Mouse (Mus musculus) lung, postnatal 0 days (tissue): Measurements from ENCODE around the gene Large1.

Experiments
- CTCF ChIP-seq: IDR thresholded peaks from 2 replicates; pipeline ENCODE4 v1.5.1; 2016; ENCODE audit warnings: antibody characterized with exemption, mild to moderate bottlenecking
- EP300 ChIP-seq: IDR thresholded peaks from 2 replicates; pipeline ENCODE4 v1.6.1; 2016; ENCODE audit warnings: antibody characterized with exemption, mild to moderate bottlenecking, control low read depth

- no peak for TF ChIP-seq CTCF
- TF ChIP-seq EP300, result no peak
Measured at GRCm38 (mm10) chr8:73096952-73097351, 256.4 kb downstream of the Large1 start.
